Mouse (Mus musculus): ENCODE data around the gene Il1rl2. TPM values are rescaled to one million over a fixed set of nuclear protein-coding genes. Genes with fewer than 3 reads are reported as not detected.

Il1rl2 gene
- polyA plus RNA-seq, 1 experiment from 2014 or later: 1.5 TPM

DNA sequence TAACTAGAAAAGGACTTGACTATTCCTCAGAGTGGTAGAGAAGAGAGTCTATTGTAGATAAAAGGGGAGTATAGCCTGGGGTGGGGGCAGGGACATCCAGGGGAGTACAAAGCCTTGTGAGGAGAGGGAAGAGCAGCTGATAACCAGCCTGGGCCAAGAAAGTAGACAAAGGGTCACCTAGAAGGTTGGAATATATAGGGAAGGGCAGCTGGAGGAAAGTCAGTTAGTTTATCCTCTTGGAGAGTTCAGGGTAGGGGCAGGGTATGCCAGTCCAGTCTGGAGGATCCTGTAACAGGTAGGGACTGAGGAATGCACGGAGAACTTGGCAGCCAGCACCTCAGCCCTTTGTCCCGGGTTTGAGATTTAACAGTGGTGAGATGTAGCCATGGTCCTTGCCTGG lies 33.9 kb downstream of the Il1rl2 start:
- ATAC-seq (ENCODE audit: low read depth): no peak
- no peaks in the 10 kb centered on the region for H3K27me3 ChIP-seq (ENCODE audit: control insufficient read depth, insufficient read depth, low read depth, low read length)
- H3K4me1 ChIP-seq (ENCODE audit: control insufficient read depth, low read depth, low read length): peaks cover 5% of the 10 kb centered on the region; the same call in 1 of the 2 replicates
- no peaks in the 10 kb centered on the region for H3K9me3 ChIP-seq (replicated peaks; ENCODE audit: control insufficient read depth, low read length)
- no peak overlapping the region for H3K4me3 ChIP-seq (ENCODE audit: low read depth, low read length)
- H3K36me3 ChIP-seq (ENCODE audit: control insufficient read depth, insufficient read depth): no peaks in the 10 kb centered on the region; the same call in 1 of the 2 replicates
- 62% methylated on average over 2 of the region's 2 CpGs for WGBS (ENCODE audit: insufficient replicate concordance)
- no peak overlapping the region for H3K9ac ChIP-seq (ENCODE audit: low read depth, low read length)
- no peak overlapping the region for H3K27ac ChIP-seq (ENCODE audit: low read length)
- H3K4me2 ChIP-seq (ENCODE audit: low read depth, low read length): no peak overlapping the region

- Histone ChIP-seq H3K27me3 (ENCODE audit: control insufficient read depth, insufficient read depth, low read depth, low read length) (no peaks in the 10 kb centered on the region), H3K4me2 (ENCODE audit: low read depth, low read length) (no peak overlapping the region), H3K9ac (ENCODE audit: low read depth, low read length) (no peak overlapping the region), H3K4me3 (ENCODE audit: low read depth, low read length) (no peak overlapping the region), H3K9me3 (replicated peaks; ENCODE audit: control insufficient read depth, low read length) (no peaks in the 10 kb centered on the region), H3K4me1 (ENCODE audit: control insufficient read depth, low read depth, low read length) (peaks cover 5% of the 10 kb centered on the region; the same call in 1 of the 2 replicates), H3K36me3 (ENCODE audit: control insufficient read depth, insufficient read depth) (no peaks in the 10 kb centered on the region; the same call in 1 of the 2 replicates), H3K27ac (ENCODE audit: low read length) (no peak overlapping the region)
- no peak for ATAC-seq (ENCODE audit: low read depth)
- 33% methylated on average over 4 of the region's 4 CpGs for WGBS (ENCODE audit: insufficient replicate concordance)
Observed at GRCm38 (mm10) chr1:40358771-40359181, 34.4 kb downstream of the Il1rl2 start.

GRCm38 (mm10) chr1:40359731-40360130 lies 35.3 kb downstream of the Il1rl2 start:
- Histone ChIP-seq H3K4me2 (ENCODE audit: low read depth, low read length) (no peak overlapping the region), H3K9ac (ENCODE audit: low read depth, low read length) (no peak overlapping the region), H3K9me3 (replicated peaks; ENCODE audit: control insufficient read depth, low read length) (no peaks in the 10 kb centered on the region), H3K4me1 (ENCODE audit: control insufficient read depth, low read depth, low read length) (peaks cover 5% of the 10 kb centered on the region; the same call in 1 of the 2 replicates), H3K27ac (ENCODE audit: low read length) (no peak overlapping the region), H3K36me3 (ENCODE audit: control insufficient read depth, insufficient read depth) (no peaks in the 10 kb centered on the region), H3K27me3 (ENCODE audit: control insufficient read depth, insufficient read depth, low read depth, low read length) (no peaks in the 10 kb centered on the region), H3K4me3 (ENCODE audit: low read depth, low read length) (no peak overlapping the region)
- ATAC-seq (ENCODE audit: low read depth): no peak
- 30% methylated on average over 2 of the region's 2 CpGs for WGBS (ENCODE audit: insufficient replicate concordance)

GRCm38 (mm10) chr1:40360969-40361368 lies 36.6 kb downstream of the Il1rl2 start:
- no peak for ATAC-seq (ENCODE audit: low read depth)
- no peaks in the 10 kb centered on the region for H3K27me3 ChIP-seq (ENCODE audit: control insufficient read depth, insufficient read depth, low read depth, low read length)
- H3K4me1 ChIP-seq (ENCODE audit: control insufficient read depth, low read depth, low read length): peaks cover 4% of the 10 kb centered on the region; the same call in 1 of the 2 replicates
- H3K9ac ChIP-seq (ENCODE audit: low read depth, low read length): no peak overlapping the region
- WGBS (ENCODE audit: insufficient replicate concordance): 40% methylated on average over 7 of the region's 7 CpGs
- H3K9me3 ChIP-seq (replicated peaks; ENCODE audit: control insufficient read depth, low read length): no peaks in the 10 kb centered on the region
- H3K4me3 ChIP-seq (ENCODE audit: low read depth, low read length): no peak overlapping the region
- no peaks in the 10 kb centered on the region for H3K36me3 ChIP-seq (ENCODE audit: control insufficient read depth, insufficient read depth)
- H3K4me2 ChIP-seq (ENCODE audit: low read depth, low read length): no peak overlapping the region
- H3K27ac ChIP-seq (ENCODE audit: low read length): no peak overlapping the region

DNA sequence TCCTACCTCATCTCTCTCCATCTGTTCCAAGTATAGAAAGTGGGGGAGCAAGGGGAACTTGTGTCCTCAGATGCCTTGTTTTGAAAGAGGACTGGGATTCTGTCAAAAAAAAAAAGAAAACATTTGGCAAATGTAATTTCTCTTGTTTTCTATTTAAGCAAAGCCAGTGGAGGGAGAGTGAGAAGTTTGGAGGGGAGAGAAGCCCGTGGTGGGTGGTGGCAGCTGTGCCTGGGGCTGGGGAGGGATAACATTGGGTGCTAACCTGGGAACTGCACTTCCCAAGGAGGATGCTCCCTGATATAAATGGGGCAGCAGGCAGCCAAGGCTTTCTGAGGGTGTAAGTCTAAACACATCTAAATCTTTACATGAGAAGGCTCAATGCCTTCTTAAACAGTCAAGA lies 37.2 kb downstream of the Il1rl2 start:
- H3K36me3 ChIP-seq (ENCODE audit: control insufficient read depth, insufficient read depth): no peaks in the 10 kb centered on the region
- no peak for ATAC-seq (ENCODE audit: low read depth)
- H3K4me1 ChIP-seq (ENCODE audit: control insufficient read depth, low read depth, low read length): no peaks in the 10 kb centered on the region; the same call in 1 of the 2 replicates
- H3K4me3 ChIP-seq (ENCODE audit: low read depth, low read length): no peak overlapping the region
- 33% methylated on average over 1 of the region's 1 CpGs for WGBS (ENCODE audit: insufficient replicate concordance)
- H3K27me3 ChIP-seq (ENCODE audit: control insufficient read depth, insufficient read depth, low read depth, low read length): no peaks in the 10 kb centered on the region
- no peaks in the 10 kb centered on the region for H3K9me3 ChIP-seq (replicated peaks; ENCODE audit: control insufficient read depth, low read length)
- no peak overlapping the region for H3K4me2 ChIP-seq (ENCODE audit: low read depth, low read length)
- H3K27ac ChIP-seq (ENCODE audit: low read length): no peak overlapping the region
- no peak overlapping the region for H3K9ac ChIP-seq (ENCODE audit: low read depth, low read length)

GRCm38 (mm10) chr1:40362784-40363183 lies 38.4 kb downstream of the Il1rl2 start:
- 61% methylated on average over 11 of the region's 11 CpGs for WGBS (ENCODE audit: insufficient replicate concordance)
- H3K27ac ChIP-seq (ENCODE audit: low read length): no peak overlapping the region
- H3K4me3 ChIP-seq (ENCODE audit: low read depth, low read length): no peak overlapping the region
- no peak for ATAC-seq (ENCODE audit: low read depth)
- H3K27me3 ChIP-seq (ENCODE audit: control insufficient read depth, insufficient read depth, low read depth, low read length): no peaks in the 10 kb centered on the region
- no peak overlapping the region for H3K9ac ChIP-seq (ENCODE audit: low read depth, low read length)
- no peaks in the 10 kb centered on the region for H3K9me3 ChIP-seq (replicated peaks; ENCODE audit: control insufficient read depth, low read length)
- no peak overlapping the region for H3K4me2 ChIP-seq (ENCODE audit: low read depth, low read length)
- no peaks in the 10 kb centered on the region for H3K36me3 ChIP-seq (ENCODE audit: control insufficient read depth, insufficient read depth)
- no peaks in the 10 kb centered on the region; the same call in 1 of the 2 replicates for H3K4me1 ChIP-seq (ENCODE audit: control insufficient read depth, low read depth, low read length)

- 64% methylated on average over 3 of the region's 3 CpGs for WGBS (ENCODE audit: insufficient replicate concordance)
- Histone ChIP-seq H3K4me3 (ENCODE audit: low read depth, low read length) (no peak overlapping the region), H3K36me3 (ENCODE audit: control insufficient read depth, insufficient read depth) (no peaks in the 10 kb centered on the region), H3K9ac (ENCODE audit: low read depth, low read length) (no peak overlapping the region), H3K4me2 (ENCODE audit: low read depth, low read length) (no peak overlapping the region), H3K9me3 (replicated peaks; ENCODE audit: control insufficient read depth, low read length) (no peaks in the 10 kb centered on the region), H3K27ac (ENCODE audit: low read length) (no peak overlapping the region), H3K27me3 (ENCODE audit: control insufficient read depth, insufficient read depth, low read depth, low read length) (no peaks in the 10 kb centered on the region), H3K4me1 (ENCODE audit: control insufficient read depth, low read depth, low read length) (no peaks in the 10 kb centered on the region)
- ATAC-seq (ENCODE audit: low read depth): no peak
Observed at GRCm38 (mm10) chr1:40372951-40373350, 48.5 kb downstream of the Il1rl2 start.

GRCm38 (mm10) chr1:40375148-40375547 lies 50.7 kb downstream of the Il1rl2 start:
- H3K4me2 ChIP-seq (ENCODE audit: low read depth, low read length): no peak overlapping the region
- H3K27ac ChIP-seq (ENCODE audit: low read length): no peak overlapping the region
- no peaks in the 10 kb centered on the region for H3K9me3 ChIP-seq (replicated peaks; ENCODE audit: control insufficient read depth, low read length)
- H3K9ac ChIP-seq (ENCODE audit: low read depth, low read length): no peak overlapping the region
- WGBS (ENCODE audit: insufficient replicate concordance): 72% methylated on average over 4 of the region's 4 CpGs
- no peaks in the 10 kb centered on the region for H3K4me1 ChIP-seq (ENCODE audit: control insufficient read depth, low read depth, low read length)
- ATAC-seq (ENCODE audit: low read depth): no peak
- no peaks in the 10 kb centered on the region for H3K27me3 ChIP-seq (ENCODE audit: control insufficient read depth, insufficient read depth, low read depth, low read length)
- no peak overlapping the region for H3K4me3 ChIP-seq (ENCODE audit: low read depth, low read length)
- H3K36me3 ChIP-seq (ENCODE audit: control insufficient read depth, insufficient read depth): no peaks in the 10 kb centered on the region

- Histone ChIP-seq H3K27ac (ENCODE audit: low read length) (no peak overlapping the region), H3K9me3 (replicated peaks; ENCODE audit: control insufficient read depth, low read length) (no peaks in the 10 kb centered on the region), H3K9ac (ENCODE audit: low read depth, low read length) (no peak overlapping the region), H3K27me3 (ENCODE audit: control insufficient read depth, insufficient read depth, low read depth, low read length) (no peaks in the 10 kb centered on the region), H3K4me3 (ENCODE audit: low read depth, low read length) (no peak overlapping the region), H3K36me3 (ENCODE audit: control insufficient read depth, insufficient read depth) (no peaks in the 10 kb centered on the region), H3K4me2 (ENCODE audit: low read depth, low read length) (no peak overlapping the region), H3K4me1 (ENCODE audit: control insufficient read depth, low read depth, low read length) (no peaks in the 10 kb centered on the region)
- WGBS (ENCODE audit: insufficient replicate concordance): 52% methylated on average over 7 of the region's 7 CpGs
- ATAC-seq (ENCODE audit: low read depth): no peak
Observed at GRCm38 (mm10) chr1:40376745-40377144, 52.3 kb downstream of the Il1rl2 start.

All from liver, embryonic 16.5 days (tissue).